Mouse (Mus musculus): ENCODE measurements at regions not wholly inside any gene's neighbourhood (a gene's known extent, or its start where the extent isn't known, plus 50 kb on each side); places are given as distances from the start of the nearest gene placed in this dataset.

DNA sequence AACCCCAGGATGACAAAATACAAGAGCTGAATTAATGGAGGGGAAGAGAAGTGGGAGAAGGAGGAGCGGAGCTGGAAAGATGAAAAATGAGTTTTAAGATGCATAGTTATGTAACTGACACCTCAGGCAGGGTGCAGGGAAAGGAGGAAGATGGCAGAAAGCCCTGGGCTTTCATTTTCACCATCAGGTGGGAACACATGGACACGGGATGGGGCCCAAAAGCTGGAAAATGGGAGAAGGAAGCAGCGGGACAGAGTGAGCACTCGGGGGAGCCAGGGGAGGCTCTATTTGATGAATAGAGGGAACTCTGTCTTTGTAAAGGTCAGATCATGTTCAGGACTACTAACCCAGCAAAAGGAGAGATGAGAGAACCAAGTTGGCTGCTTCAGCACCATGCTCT is 516.6 kb upstream of the Tnp1 start:
- DNase-seq, result peak in 1 of 2 experiments; percentile 35

DNA sequence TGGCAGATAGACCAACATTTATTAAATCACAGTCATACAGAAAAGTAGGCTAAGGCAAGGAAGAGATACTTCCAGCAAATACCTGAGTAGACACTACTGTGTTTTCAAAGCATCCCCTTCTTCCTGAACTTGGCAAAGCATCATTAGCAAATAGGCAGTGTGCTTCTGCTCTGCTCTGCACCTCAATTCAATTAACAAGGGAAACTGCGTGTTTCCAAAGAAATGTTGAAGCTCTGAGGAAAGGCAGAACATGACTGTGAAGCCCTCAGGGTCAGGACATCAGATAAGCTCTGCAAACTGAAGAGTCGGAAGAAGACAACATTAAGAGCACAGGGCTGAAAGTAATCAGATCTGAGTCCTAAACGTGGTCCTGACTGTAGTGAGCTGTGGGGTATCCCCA is 516.1 kb upstream of the Tnp1 start:
- no peak for DNase-seq

DNA sequence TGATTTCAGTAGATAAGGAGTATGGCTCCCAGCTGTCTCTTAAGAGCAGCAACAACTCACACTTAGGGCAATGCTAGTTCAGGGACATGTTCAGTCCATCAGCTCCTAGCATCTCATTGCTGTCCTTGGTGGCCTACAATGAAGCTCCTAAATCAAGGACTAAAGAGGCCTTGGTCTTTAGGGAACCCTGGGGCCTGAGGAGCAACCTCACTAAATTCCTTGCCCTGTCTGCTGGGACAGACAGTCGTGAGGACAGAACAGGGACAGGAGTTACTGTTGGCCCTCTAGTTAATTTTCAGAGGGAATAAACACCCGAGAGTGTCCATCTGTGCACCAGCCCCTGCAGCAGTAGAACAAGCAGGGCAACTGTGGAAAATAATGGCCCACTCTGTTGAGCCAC is 514.6 kb upstream of the Tnp1 start:
- DNase-seq, result no peak

DNA sequence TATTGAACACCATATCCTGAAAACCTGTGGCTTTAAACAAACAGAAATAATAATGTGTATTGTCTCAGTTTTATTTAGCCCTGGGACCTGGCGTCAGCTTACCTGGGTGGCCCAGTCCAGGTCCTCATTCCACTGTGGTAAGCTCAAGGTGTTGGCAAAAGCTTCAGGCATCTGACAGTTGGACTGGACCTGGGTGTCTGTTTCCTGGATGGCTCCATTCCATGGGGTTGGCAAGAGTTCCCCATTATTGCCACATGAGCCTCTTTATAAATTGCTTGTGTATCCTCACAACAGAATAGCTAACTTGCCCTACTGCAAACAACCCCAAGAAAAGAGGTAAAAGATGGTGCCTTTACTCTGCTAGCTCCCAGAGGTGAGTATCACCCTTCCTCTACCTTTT is 512.9 kb upstream of the Tnp1 start:
- peak; percentile 62 to 69 for DNase-seq

DNA sequence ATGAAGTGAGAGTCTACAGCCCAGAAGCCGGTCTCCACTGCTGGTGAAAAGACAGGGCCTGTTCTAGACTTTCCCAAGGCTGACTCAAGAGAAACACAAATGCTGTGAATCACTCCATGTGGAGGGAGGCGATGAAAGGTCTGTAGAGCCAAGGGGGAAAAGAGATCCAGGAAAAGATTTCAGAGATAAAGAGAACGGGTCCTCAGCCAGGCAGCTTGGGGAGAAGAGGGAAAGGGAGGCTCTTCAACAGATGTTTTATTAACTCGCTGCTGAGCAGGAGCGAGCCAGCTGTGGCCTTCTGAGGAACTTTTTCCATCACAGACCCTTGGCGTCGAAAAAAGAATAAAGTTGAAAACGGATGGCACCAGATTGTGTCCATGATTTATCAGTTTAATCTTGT is 500.7 kb upstream of the Tnp1 start:
- no peak for DNase-seq

DNA sequence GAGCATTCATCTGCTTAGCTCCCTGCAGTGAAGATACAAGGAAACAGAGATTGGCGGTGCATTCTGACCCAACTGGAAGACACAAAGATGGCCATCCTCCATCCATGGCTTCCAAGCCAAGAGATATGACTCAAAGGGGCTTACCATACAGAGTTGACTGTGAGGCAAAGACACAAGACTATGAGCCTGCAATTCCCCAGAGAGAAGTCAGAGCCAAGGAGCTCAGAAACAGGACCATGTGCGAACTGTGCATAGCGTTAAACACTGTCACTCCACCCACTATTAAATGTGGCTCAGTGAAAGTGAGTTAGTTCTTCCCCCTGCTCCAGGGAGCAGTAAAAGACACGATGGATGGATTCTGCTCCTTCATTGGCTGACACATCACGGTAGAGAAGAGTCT is 500.1 kb upstream of the Tnp1 start:
- no peak for DNase-seq

DNA sequence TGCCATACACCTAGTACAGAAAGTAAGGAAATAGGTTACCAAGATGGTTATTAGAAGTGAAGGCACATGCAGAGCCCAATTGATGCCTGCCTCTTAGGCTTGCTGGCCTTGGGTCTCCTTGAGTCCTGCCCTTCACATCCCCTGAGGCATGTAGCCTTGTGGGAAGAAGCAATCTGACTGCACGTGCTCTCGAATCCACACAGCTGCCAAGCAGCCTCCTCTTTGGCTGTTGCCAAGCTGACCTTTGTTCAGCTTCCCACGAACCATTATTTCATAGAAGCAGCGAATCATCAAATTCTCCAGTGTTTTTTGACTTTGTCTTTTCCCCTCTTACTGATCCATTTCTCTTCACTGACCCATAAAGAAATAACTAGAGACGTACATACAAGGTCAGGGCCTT is 498.1 kb upstream of the Tnp1 start:
- no peak for DNase-seq

DNA sequence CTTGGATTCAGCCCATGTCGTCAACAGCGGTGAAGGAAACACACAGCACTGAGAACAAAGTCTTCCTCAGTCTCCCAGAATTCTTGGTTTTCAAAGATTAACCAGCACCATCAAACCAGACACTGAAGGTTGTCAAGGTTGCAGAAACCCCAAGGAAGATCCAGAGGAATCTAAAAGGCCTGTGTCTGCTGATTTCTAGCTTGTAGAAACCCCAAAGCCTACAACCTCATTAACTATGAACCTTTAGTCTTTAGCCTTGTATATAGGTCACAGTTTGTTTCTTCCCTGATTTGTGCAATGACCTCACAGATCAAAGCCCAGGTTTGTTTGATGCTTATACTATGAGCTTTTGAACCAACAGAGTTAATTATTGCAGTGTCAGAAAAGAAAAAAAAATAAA is 497.1 kb upstream of the Tnp1 start:
- no peak for DNase-seq

DNA sequence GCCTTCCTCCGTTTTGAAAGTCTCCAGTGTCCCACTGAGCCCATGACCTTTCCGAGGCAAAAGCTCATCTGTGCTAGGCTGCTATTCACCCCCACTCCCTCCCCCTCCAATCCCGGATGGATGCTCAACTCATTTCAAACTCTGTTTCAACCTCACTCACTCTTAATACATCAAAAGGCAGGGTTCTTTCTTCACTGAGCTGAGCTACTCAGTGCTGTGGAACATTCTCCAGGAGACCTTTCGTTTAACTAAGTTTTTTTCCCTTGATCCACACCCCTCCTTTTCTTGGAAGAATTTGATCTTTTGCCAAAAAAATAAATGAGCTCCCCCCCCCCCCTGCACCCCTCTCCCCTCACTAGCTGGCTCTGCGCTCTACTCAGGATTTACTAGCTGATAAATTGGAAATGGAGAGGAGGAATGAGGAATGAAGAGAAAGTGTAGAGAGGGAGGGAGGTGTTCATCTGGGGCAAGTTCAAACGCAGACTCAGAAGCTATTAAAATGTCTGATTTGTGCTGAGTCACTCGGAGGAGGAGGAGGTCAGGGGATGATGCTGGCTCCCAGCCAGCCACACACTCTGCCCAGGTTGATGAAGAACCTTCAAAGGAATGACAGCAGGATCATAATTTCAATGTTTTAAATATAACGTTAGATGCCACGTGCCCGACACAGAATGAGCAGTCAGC is 491.5 kb upstream of the Tnp1 start:
- DNase-seq, result no peak

DNA sequence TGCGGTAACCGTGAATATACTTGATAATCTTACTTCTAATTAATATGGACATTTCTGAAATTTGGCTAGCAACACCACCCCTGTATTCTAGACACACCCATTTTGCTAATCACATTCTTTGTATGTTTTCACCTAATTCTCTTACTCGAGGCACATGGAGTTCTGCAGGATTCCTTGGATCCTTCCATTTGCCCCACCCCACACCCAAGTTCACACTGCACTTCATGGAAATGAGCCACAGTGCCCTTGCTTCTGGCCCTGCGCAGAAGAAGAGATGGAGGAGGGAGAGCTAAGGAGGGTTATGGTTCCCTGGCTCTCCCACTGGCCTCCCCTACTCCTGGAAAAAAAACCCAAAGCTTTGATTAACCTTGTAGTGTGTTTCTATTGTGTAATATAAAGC is 487.9 kb upstream of the Tnp1 start:
- no peak for DNase-seq

DNA sequence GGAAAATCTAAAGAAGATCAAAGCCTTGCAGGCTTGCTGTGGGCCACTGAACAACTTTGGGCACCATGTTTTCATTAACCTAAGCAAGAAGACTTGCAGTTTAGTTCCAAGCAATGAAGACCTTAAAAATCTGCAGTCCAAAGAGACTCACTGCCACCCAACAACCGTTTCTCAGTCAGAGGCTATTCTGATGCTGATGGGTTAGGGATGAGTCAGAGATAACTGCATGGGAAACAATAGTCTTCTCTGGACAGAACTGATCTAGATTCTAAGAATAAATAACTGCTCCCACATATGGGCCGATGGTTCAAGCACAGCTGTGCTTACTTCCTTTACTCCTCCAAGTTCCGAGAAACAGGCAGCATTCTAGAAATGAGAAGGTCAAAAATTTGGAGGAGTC is 485.0 kb upstream of the Tnp1 start:
- DNase-seq, result no peak

DNA sequence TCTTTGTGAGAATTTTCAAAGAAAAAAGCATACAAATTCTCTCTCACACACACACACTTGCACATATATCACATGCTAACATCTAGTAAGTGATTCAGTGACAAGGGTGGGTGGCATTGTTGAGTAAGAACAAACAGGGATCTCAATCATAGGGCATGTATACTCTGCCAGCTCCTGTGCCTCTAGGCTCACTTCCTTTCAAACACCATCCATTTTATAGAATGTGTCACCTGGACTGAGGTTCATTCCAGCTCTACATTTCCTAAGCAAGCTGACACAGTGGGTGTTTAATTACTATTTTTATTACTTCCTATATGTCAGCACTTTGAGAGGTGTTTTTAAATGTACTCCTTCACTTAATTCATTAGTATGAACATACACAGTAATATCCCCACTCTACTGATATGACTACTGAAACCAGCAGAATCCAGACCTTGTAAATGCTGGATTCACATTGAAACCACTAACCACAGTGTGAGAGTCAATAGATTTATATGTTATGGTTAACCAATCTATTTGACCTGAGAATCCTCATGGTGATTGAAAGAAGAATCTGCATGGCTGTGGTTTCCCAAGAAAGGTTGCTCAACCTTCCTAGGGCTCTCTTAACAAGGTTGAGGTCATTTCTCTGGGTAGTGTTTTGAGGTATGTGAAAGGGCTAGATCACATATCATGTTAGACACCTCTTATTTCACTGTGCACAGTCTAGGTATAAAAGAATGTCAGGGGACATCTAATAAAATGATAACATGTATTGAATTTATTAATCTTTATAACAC is 480.5 kb upstream of the Tnp1 start:
- no peak for DNase-seq

DNA sequence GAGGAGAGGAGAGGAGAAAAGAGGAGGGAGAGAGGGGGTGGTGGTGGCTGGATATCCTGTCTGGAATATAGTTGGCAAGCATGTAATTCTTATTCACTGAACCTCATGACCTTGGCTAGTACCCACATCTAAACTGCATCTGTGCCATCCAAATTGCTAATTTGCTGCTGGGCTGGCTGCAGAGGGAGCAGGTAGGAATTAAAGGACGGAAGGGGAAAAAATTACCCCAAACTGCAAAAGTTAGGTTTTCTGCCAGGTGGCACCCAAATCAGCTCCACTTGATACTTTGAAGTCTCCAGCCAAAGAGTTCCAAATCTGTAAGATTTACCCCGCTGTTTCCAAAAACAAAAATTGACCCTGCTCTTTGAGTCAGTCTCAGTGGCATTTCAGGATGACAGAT is 466.2 kb upstream of the Tnp1 start:
- DNase-seq, result no peak

DNA sequence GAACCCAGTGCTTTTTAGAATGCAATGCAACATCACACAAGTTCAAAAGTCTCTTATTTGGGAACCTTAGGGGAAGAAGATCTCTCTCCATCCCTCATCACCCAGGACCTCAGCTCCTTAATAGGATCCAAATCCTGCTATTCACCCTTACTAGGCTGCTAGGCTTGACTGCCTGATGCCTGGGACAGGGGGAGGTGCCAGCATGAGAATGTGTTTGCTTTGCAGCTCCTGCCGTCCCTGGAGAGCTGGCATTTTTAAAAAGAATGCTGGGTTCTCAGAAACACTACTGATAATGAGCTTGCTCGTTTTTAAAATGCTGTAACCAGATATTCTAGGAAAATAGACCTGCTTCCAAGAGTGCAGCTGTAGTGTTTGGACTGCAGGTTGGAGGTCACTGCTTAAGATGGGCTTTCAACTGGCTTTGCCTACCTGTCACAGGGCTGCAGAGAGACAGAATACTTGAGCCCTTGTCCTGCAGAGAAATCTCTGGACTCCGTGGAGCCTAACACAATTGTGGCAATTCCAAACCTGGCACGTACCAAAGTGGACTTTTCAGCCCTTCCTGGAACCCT is 463.7 kb upstream of the Tnp1 start:
- no peak for DNase-seq

DNA sequence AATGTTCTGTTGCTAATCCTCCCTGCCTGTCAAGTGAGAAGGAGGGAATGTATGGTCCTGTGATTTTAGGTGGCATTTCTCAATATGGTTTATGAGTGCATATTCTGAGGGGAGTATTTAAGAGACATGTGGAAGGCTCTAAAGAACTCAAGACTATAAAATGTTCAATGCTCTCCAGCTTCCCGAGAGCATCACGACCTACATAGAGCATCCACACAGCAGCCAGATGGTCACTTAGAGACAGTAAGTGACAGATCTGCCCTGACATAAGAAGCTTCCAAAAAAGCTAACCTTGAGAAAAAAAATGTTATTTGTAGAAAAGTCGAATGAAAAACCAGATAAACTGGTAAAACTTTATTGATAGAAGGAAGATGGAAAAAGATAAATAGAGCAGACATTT is 444.9 kb upstream of the Tnp1 start:
- DNase-seq, result no peak

DNA sequence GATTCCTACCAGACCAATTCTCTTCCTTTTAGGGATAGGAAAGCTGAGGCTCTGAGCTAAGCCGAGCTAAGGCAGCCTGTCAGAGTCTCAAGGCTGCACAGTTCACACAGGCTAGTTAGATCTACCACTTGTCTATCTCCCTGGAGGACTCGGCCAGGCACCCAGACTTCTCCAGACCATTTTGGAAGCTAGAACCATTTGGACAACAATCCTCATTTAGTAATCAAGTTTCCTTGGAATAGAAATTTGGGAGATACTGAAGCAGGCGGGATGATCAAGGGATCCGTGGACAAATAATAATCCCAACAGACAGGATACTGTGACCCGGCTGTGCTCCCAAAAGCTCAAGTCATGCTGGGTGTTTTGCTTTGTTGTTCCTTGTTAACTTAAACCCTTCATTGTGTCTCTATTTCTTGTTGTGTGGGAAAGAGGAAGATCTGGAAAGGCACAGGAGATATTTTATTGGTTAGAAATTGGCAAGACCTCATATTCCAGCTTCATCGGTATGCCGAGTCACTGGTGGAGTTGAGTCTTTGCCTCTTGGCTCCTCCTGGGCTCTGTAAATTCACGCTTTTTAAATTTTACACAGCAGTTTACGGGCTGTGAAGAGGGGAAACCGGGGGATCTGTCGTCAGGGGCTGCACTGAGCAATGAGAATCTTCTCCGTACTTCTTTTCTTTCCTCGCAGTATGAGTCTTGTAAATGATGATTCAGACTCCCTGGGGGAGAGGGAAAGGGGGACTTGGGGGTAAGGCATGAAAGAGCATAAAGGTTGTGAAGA is 444.2 kb upstream of the Tnp1 start:
- no peak for DNase-seq

DNA sequence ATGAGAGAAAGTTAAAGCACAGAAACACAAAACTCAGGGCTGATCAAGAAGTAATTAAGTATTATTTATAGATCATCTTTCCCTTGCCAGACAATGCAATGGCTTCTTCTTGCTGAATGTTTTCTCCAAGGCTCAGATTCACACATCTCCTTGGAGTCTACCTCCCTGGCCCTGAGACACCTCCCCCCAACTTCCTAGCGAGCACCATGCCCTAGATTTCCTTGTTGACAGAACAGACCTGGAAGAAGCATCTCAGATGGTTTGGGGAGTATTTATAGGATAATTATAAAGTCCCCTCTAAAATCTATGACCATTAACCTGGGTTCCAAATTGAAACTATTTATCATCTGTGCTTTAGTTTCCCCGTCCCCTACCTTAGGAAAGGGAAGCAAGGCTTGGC is 441.6 kb upstream of the Tnp1 start:
- no peak for DNase-seq

DNA sequence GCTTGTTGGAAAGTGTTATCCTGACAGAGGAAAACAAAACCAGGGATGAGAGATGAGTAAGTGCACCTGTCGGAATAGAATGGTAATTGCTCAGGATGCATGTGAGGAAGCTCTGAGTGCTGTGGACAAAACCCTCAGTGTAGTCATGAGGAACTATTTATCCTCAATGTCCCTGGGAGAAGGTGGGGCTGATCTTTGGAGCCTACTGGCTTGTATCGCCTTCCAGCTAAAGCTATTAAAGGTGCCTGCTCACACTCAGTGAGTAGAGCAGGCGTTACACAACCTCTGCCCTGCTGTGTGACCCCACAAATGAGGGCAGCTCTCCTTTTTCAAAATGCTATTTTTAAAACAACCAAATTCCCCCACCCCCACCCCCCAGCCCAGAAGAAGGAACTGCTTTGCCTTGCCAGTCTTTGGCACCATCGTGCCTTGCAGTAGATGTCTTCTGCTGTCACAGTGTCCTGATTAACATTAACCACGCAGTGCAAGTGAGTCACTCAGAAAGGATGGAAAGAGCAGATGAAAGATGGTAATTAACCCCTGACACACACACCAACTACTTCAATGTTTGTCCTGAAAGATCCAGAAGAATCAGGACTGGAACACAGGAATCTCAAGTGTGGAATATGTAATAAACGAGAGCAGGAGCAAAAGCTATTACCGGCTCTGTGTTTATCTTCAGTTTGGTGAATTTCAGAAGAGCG is 440.8 kb upstream of the Tnp1 start:
- no peak for DNase-seq

DNA sequence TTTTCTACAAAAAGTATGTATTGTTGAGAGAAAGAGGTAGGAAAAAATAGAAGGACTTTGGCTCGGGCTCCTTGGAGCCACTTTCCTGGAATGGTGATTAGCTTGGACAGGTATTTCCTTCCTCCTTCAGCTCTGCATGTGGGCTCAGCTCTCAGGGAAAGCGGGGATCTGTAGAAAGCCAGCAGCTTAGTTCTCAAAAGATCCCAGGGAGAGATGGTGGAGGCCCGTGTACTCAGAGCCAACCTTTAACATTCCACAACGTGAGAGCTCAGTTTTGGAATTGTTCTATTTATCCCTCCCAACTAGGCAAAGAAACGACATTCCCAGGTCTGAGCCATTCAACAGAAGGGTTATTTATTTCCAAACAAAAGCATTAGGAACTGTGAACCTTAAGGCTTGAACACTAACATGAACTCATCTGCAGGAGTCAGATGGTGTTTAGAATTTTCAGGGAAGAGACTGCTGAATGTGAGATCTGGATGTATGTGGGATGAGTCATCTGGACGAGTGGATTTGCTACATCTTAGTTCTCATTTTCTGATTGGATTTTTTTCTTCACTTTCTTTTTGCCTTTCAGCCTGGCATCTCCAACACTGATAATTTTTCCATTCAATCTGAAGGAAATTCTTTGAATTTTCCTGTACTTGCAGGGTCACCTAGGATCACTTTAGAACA is 428.6 kb upstream of the Tnp1 start:
- DNase-seq, result no peak

DNA sequence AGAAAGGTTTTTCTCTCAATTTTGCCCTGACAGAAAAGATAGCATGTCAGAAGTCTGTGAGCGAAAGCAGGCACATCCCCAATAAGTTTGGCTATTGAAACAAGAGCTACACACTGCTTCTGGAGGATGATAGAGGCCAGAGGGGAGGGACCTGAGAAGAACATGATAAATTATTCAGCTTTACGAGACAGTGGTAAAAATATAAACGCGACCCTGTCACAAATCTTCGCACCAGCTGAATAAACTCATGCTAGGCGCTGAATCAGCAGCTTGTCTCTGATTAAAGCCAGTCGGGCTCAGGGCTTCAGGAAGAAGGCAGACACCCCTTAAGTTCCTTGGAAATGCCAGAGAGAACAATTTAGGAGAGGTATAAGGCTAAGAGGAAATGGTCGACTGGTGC is 422.7 kb upstream of the Tnp1 start:
- no peak for DNase-seq

DNA sequence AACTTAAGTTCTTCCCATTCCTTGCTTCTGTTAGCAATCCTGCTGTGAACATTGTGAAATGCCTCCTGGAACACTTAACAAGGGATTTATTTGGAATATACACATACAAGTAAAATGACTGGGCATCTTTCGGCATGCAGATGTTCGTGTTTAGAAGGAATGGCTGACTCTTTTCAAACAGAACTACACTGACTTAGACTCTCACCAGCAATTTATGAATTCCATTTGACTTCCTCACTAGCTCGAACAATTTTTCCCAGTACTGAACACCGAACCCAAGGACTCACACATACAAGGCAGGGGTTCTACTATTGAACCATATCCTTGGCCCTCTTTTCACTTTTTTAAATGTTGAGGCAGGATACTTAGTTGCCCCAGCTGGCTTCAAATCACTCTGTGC is 412.4 kb upstream of the Tnp1 start:
- DNase-seq, result no peak

DNA sequence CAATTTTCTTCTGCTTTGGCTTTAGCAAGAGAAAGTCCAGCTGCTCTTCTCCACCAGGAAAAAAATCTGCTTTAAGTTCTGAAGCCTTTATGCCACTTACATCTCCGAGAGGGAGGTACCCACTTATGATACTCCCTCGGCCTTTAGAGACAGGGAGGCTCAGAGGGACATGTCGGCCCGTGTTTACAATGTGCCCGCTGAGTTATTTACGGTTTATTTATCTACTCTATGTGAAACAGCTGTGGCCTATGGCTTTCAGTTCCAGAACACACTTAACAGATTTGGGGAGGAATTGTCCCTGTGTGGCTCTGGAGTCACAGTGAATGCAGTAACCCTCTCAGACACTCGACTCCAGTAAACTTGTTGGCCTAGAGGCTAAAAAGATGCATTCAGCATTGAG is 409.3 kb upstream of the Tnp1 start:
- DNase-seq, result no peak

Data from cerebellum, postnatal 10 days (tissue).